In genomic region chr9:45103211-45103979, GRCm38 (mm10) we compare ENCODE assay signal across 24 mouse cellular contexts. TPM values are rescaled to one million over a fixed set of nuclear protein-coding genes. Genes with fewer than 3 reads are reported as not detected.
DNase-seq lines count a peak whose midpoint lies in the region; ATAC-seq lines count a peak whose summit lies in the region.
"Had no signal": no experiment of that assay in that cellular context is flagged by ENCODE, and none has a peak within 500 bp of the region (broad histone marks: within the 10 kb centered on the region; RNA-seq: fewer than 3 reads in every experiment).

No protein-coding gene starts in this region.

- H3K36me3 ChIP-seq in heart, embryonic 13.5 days: no peaks in the 10 kb centered on the region
- no peaks in the 10 kb centered on the region for H3K36me3 ChIP-seq in embryonic facial prominence, embryonic 10.5 days (replicated peaks)
- H3K36me3 ChIP-seq in intestine, embryonic 16.5 days (ENCODE audit: control insufficient read depth, insufficient read depth, low read length): no peaks in the 10 kb centered on the region
- H3K36me3 ChIP-seq in stomach, embryonic 15.5 days: no peaks in the 10 kb centered on the region
- H3K36me3 ChIP-seq in midbrain, embryonic 10.5 days: no peaks in the 10 kb centered on the region
- H3K36me3 ChIP-seq: embryonic facial prominence, embryonic 12.5 days; hindbrain, embryonic 10.5 days; limb, embryonic 12.5 days; liver, embryonic 13.5 days; neural tube, embryonic 12.5 days had no signal

- intact Hi-C loops in heart, postnatal 10 days (cut with DNase I): no loop called here

- WGBS in heart, embryonic 13.5 days: 18% methylated on average over 11 of the region's 11 CpGs
- 56% methylated on average over 11 of the region's 11 CpGs for WGBS in embryonic facial prominence, embryonic 10.5 days
- 51% methylated on average over 11 of the region's 11 CpGs for WGBS in intestine, embryonic 16.5 days
- 54% methylated on average over 11 of the region's 11 CpGs for WGBS in stomach, embryonic 15.5 days
- 81% methylated on average over 11 of the region's 11 CpGs for WGBS in midbrain, embryonic 10.5 days

- H3K4me3 ChIP-seq in heart, embryonic 13.5 days: no peak overlapping the region
- no peak overlapping the region for H3K4me3 ChIP-seq in embryonic facial prominence, embryonic 10.5 days
- H3K4me3 ChIP-seq in intestine, embryonic 16.5 days (ENCODE audit: low read length): no peak overlapping the region
- H3K4me3 ChIP-seq in stomach, embryonic 15.5 days (replicated peaks): no peak overlapping the region
- H3K4me3 ChIP-seq in midbrain, embryonic 10.5 days: no peak overlapping the region
- H3K4me3 ChIP-seq: embryonic facial prominence, embryonic 12.5 days; forebrain, embryonic 13.5 days; hindbrain, embryonic 10.5 days; layer of hippocampus, adult 2 months; limb, embryonic 12.5 days; liver, embryonic 13.5 days; megakaryocyte, embryonic 14.5 days; neural tube, embryonic 12.5 days had no signal

- no peak overlapping the region for H3K27ac ChIP-seq in heart, embryonic 13.5 days (replicated peaks)
- H3K27ac ChIP-seq in embryonic facial prominence, embryonic 10.5 days (replicated peaks): peak overlapping the region; percentile 61; the same call in 1 of the 2 replicates
- peak overlapping the region; percentile 85 for H3K27ac ChIP-seq in intestine, embryonic 16.5 days (ENCODE audit: low read length)
- peak overlapping the region; percentile 57 for H3K27ac ChIP-seq in stomach, embryonic 15.5 days
- H3K27ac ChIP-seq in midbrain, embryonic 10.5 days (replicated peaks): no peak overlapping the region
- H3K27ac ChIP-seq: embryonic facial prominence, embryonic 12.5 days; forebrain, embryonic 13.5 days; hindbrain, embryonic 10.5 days; layer of hippocampus, adult 2 months; liver, embryonic 13.5 days; neural tube, embryonic 12.5 days had no signal

- no peak for ATAC-seq in heart, embryonic 13.5 days (ENCODE audit: extremely low read depth, insufficient number of reproducible peaks, low FRiP score, low TSS enrichment)
- ATAC-seq in intestine, embryonic 16.5 days: peak; percentile 91
- ATAC-seq in stomach, embryonic 15.5 days (ENCODE audit: insufficient read depth, low FRiP score, low read depth): peak; percentile 82
- ATAC-seq: forebrain, embryonic 13.5 days had no signal

- no peak overlapping the region for H3K9ac ChIP-seq in heart, embryonic 13.5 days
- 0 out of 2 replicates have a peak overlapping the region, but pooled peaks have one; percentile 14 for H3K9ac ChIP-seq in intestine, embryonic 16.5 days (ENCODE audit: low read depth, low read length)
- no peak overlapping the region for H3K9ac ChIP-seq in stomach, embryonic 15.5 days
- H3K9ac ChIP-seq: embryonic facial prominence, embryonic 12.5 days; forebrain, embryonic 13.5 days; limb, embryonic 12.5 days; liver, embryonic 13.5 days; neural tube, embryonic 12.5 days had no signal

- no peak for DNase-seq in heart, postnatal 10 days
- DNase-seq in embryonic facial prominence, embryonic 10.5 days (ENCODE audit: low spot score): peak; percentile 14
- no peak for DNase-seq in midbrain, embryonic 10.5 days (ENCODE audit: low spot score)
- DNase-seq in right cerebral cortex, adult 18-20 months: no peak
- DNase-seq: cerebellum, adult 9-11 months; kidney, adult 9 months; kidney, postnatal 25 days; liver, embryonic 13.5 days; lung, adult 2 months; lung, postnatal 36 days; midbrain, embryonic 14.5 days; retina, postnatal 1 day had no signal

- H3K4me1 ChIP-seq in heart, embryonic 13.5 days: peaks cover 17% of the 10 kb centered on the region
- H3K4me1 ChIP-seq in embryonic facial prominence, embryonic 10.5 days: peaks cover 20% of the 10 kb centered on the region
- H3K4me1 ChIP-seq in intestine, embryonic 16.5 days (ENCODE audit: control insufficient read depth, insufficient read depth, low read length): no peaks in the 10 kb centered on the region
- H3K4me1 ChIP-seq in stomach, embryonic 15.5 days: no peaks in the 10 kb centered on the region
- H3K4me1 ChIP-seq in midbrain, embryonic 10.5 days: peaks cover 4% of the 10 kb centered on the region
- H3K4me1 ChIP-seq: embryonic facial prominence, embryonic 12.5 days; forebrain, embryonic 13.5 days; liver, embryonic 13.5 days; neural tube, embryonic 12.5 days had no signal

- peak overlapping the region; percentile 13; the same call in 1 of the 2 replicates for H3K4me2 ChIP-seq in heart, embryonic 13.5 days
- peak overlapping the region; percentile 28; the same call in 1 of the 2 replicates for H3K4me2 ChIP-seq in intestine, embryonic 16.5 days (ENCODE audit: low read depth, low read length)
- no peak overlapping the region for H3K4me2 ChIP-seq in stomach, embryonic 15.5 days
- H3K4me2 ChIP-seq: embryonic facial prominence, embryonic 12.5 days; forebrain, embryonic 13.5 days; limb, embryonic 12.5 days; liver, embryonic 13.5 days; neural tube, embryonic 12.5 days had no signal

- no peaks in the 10 kb centered on the region for H3K9me3 ChIP-seq in heart, embryonic 13.5 days
- H3K9me3 ChIP-seq in embryonic facial prominence, embryonic 10.5 days: no peaks in the 10 kb centered on the region
- H3K9me3 ChIP-seq in intestine, embryonic 16.5 days (ENCODE audit: control insufficient read depth, low read length): no peaks in the 10 kb centered on the region
- H3K9me3 ChIP-seq in stomach, embryonic 15.5 days: no peaks in the 10 kb centered on the region
- H3K9me3 ChIP-seq in midbrain, embryonic 10.5 days (replicated peaks): no peaks in the 10 kb centered on the region
- H3K9me3 ChIP-seq: embryonic facial prominence, embryonic 12.5 days; forebrain, embryonic 13.5 days; hindbrain, embryonic 10.5 days; limb, embryonic 12.5 days; liver, embryonic 13.5 days; megakaryocyte, embryonic 14.5 days; neural tube, embryonic 12.5 days had no signal

- H3K27me3 ChIP-seq in heart, embryonic 13.5 days (replicated peaks): 0 out of 2 replicates have a peak, but pooled peaks cover under 1% of the 10 kb centered on the region
- 0 out of 2 replicates have a peak, but pooled peaks cover 6% of the 10 kb centered on the region for H3K27me3 ChIP-seq in embryonic facial prominence, embryonic 10.5 days (replicated peaks; ENCODE audit: low read depth, poor library complexity, severe bottlenecking)
- no peaks in the 10 kb centered on the region for H3K27me3 ChIP-seq in intestine, embryonic 16.5 days (replicated peaks; ENCODE audit: control insufficient read depth, insufficient read depth, low read length)
- no peaks in the 10 kb centered on the region for H3K27me3 ChIP-seq in stomach, embryonic 15.5 days (replicated peaks)
- H3K27me3 ChIP-seq in midbrain, embryonic 10.5 days (ENCODE audit: low read depth, poor library complexity, severe bottlenecking): no peaks in the 10 kb centered on the region
- H3K27me3 ChIP-seq: embryonic facial prominence, embryonic 12.5 days; forebrain, embryonic 13.5 days; limb, embryonic 12.5 days; liver, embryonic 13.5 days; neural tube, embryonic 12.5 days had no signal

RNA-seq across cellular contexts. Expression of gene Scn2b, which starts 14.2 kb away (rescaled TPM):
- polyA plus RNA-seq in heart, embryonic 13.5 days (2015; fragmentation: Nextera tagmentation; extraction: Ambion mirVana): 1.5 and 2.1 TPM in 2 replicates
- 1 to 10 TPM in 1 of 2 experiments, under 1 TPM in 1; 0.79 to 1.1 TPM for total RNA-seq in heart, postnatal 10 days (2021)
- 6.7 and 7.3 TPM in 2 replicates for polyA plus RNA-seq in embryonic facial prominence, embryonic 10.5 days (2016; fragmentation: Nextera tagmentation; extraction: Ambion mirVana)
- 1.9 and 2.1 TPM in 2 replicates for polyA plus RNA-seq in intestine, embryonic 16.5 days (2015; fragmentation: Nextera tagmentation; extraction: Ambion mirVana)
- 3.9 and 4.2 TPM in 2 replicates for polyA plus RNA-seq in stomach, embryonic 15.5 days (2015; fragmentation: Nextera tagmentation; extraction: Ambion mirVana)
- polyA plus RNA-seq in midbrain, embryonic 10.5 days (2016; fragmentation: Nextera tagmentation; extraction: Ambion mirVana): 4.2 and 5.6 TPM in 2 replicates
- total RNA-seq: common myeloid progenitor, adult 5-6 weeks; granulocyte monocyte progenitor cell, adult 5-6 weeks had no signal

RNA-seq across cellular contexts. Expression of gene Jaml, which starts 24.4 kb away (rescaled TPM):
- 0.17 and 0.23 TPM in 2 replicates for polyA plus RNA-seq in heart, embryonic 13.5 days (2015; fragmentation: Nextera tagmentation; extraction: Ambion mirVana)
- under 1 TPM; 0.19 to 0.30 TPM for total RNA-seq in heart, postnatal 10 days (2021)
- polyA plus RNA-seq in embryonic facial prominence, embryonic 10.5 days (2016; fragmentation: Nextera tagmentation; extraction: Ambion mirVana): 0.96 and 1.4 TPM in 2 replicates
- polyA plus RNA-seq in intestine, embryonic 16.5 days (2015; fragmentation: Nextera tagmentation; extraction: Ambion mirVana): 100 and 102 TPM in 2 replicates
- 24.3 and 25.6 TPM in 2 replicates for polyA plus RNA-seq in stomach, embryonic 15.5 days (2015; fragmentation: Nextera tagmentation; extraction: Ambion mirVana)
- 0.10 and 0.14 TPM in 2 replicates for polyA plus RNA-seq in midbrain, embryonic 10.5 days (2016; fragmentation: Nextera tagmentation; extraction: Ambion mirVana)
- polyA plus RNA-seq: forebrain, embryonic 13.5 days had no signal

RNA-seq across cellular contexts. Expression of gene Scn4b, which starts 34.8 kb away (rescaled TPM):
- polyA plus RNA-seq in heart, embryonic 13.5 days (2015; fragmentation: Nextera tagmentation; extraction: Ambion mirVana): 0.17 and 0.44 TPM in 2 replicates
- under 1 TPM; 0.20 to 0.22 TPM for total RNA-seq in heart, postnatal 10 days (2021)
- polyA plus RNA-seq in embryonic facial prominence, embryonic 10.5 days (2016; fragmentation: Nextera tagmentation; extraction: Ambion mirVana): 0.48 and 0.79 TPM in 2 replicates
- polyA plus RNA-seq in intestine, embryonic 16.5 days (2015; fragmentation: Nextera tagmentation; extraction: Ambion mirVana): 0.13 and 0.15 TPM in 2 replicates
- 0.27 and 0.34 TPM in 2 replicates for polyA plus RNA-seq in stomach, embryonic 15.5 days (2015; fragmentation: Nextera tagmentation; extraction: Ambion mirVana)
- 0.16 and 0.28 TPM in 2 replicates for polyA plus RNA-seq in midbrain, embryonic 10.5 days (2016; fragmentation: Nextera tagmentation; extraction: Ambion mirVana)
- total RNA-seq: common myeloid progenitor, adult 5-6 weeks; granulocyte monocyte progenitor cell, adult 5-6 weeks had no signal

RNA-seq across cellular contexts. Expression of gene Mpzl3, which starts 48.4 kb away (rescaled TPM):
- polyA plus RNA-seq in heart, embryonic 13.5 days (2015; fragmentation: Nextera tagmentation; extraction: Ambion mirVana): 1.6 and 1.7 TPM in 2 replicates
- total RNA-seq in heart, postnatal 10 days (2021): 1 to 10 TPM in 1 of 2 experiments, under 1 TPM in 1; 0.82 to 2.1 TPM
- polyA plus RNA-seq in embryonic facial prominence, embryonic 10.5 days (2016; fragmentation: Nextera tagmentation; extraction: Ambion mirVana): 2.2 and 3.7 TPM in 2 replicates
- 6.2 and 7.0 TPM in 2 replicates for polyA plus RNA-seq in intestine, embryonic 16.5 days (2015; fragmentation: Nextera tagmentation; extraction: Ambion mirVana)
- polyA plus RNA-seq in stomach, embryonic 15.5 days (2015; fragmentation: Nextera tagmentation; extraction: Ambion mirVana): 6.4 and 7.8 TPM in 2 replicates
- polyA plus RNA-seq in midbrain, embryonic 10.5 days (2016; fragmentation: Nextera tagmentation; extraction: Ambion mirVana): 2.4 and 3.5 TPM in 2 replicates

Comparison
In these comparisons a context has a peak if more than half of its experiments do, and no peak if none do; other contexts are left out.
1. H3K27ac ChIP-seq: peak in embryonic facial prominence, embryonic 10.5 days (single experiment), intestine, embryonic 16.5 days (single experiment) and stomach, embryonic 15.5 days (single experiment); none in heart, embryonic 13.5 days (single experiment) and midbrain, embryonic 10.5 days (single experiment).
2. RNA of gene Jaml, which starts 24.4 kb away (polyA plus RNA-seq): 100 to 102 TPM in intestine, embryonic 16.5 days and 24.3 to 25.6 TPM in stomach, embryonic 15.5 days; 0.96 to 1.4 TPM in embryonic facial prominence, embryonic 10.5 days, 0.17 to 0.23 TPM in heart, embryonic 13.5 days and 0.10 to 0.14 TPM in midbrain, embryonic 10.5 days; every median in the first group is over 10 times any median in the second.